Mouse (Mus musculus) layer of hippocampus, postnatal 14 days (tissue): ENCODE results near the gene Esrrg. TPM values are rescaled to one million over a fixed set of nuclear protein-coding genes. Genes with fewer than 3 reads are reported as not detected.

Source experiments
- DNase-seq, 2 experiments: peaks; one replicate each; pipeline ENCODE4 v3.0.0; 2021 to 2022; ENCODE audit warnings: low spot score in 2 of 2, mixed read lengths in 1 of 2
- total RNA-seq, 2 experiments: library from RNA; stranded (reverse); gene quantifications; 2 replicates each; pipeline ENCODE4 v1.2.3; 2021

Esrrg gene
- total RNA-seq, 2 experiments from 2014 or later: 16.1 to 16.4 TPM

DNA sequence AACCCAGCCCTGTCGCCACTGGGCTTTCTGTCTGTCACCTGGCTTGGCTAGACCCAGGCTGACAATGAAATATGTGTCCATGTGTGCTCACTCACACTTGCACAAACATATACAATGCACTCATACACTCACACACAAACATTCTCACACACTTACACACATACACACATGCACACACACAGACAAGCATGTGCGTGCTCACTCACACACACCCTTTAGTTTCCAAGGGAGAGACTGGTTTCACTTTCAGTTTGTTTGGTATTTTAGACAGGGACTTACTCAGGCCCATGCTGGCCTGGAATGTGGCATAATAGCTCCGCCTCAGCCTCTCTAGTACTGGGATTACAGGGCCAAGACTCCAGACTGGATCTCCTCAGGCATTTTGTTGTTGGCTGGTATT is 447.3 kb downstream of the Esrrg start:
- no peak for DNase-seq

DNA sequence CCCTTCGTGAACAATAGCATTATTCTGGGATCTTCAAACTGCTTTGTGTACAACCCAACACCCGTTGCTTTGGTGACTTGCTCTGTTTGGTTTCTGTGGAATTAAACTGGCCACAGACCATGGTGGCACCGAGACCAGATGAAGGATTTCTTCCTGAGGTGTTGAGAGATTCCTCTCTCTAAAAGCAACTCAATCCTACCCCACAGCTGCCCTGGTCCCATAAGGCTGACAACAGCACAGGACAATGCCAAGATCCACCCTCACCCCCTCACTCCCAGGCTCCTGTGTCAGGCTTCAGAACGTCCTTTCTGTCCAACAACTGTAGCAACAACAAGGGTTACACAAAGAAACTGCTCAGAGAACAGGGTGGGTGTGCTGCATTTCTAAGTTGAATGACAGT is 449.3 kb downstream of the Esrrg start:
- DNase-seq: no peak

DNA sequence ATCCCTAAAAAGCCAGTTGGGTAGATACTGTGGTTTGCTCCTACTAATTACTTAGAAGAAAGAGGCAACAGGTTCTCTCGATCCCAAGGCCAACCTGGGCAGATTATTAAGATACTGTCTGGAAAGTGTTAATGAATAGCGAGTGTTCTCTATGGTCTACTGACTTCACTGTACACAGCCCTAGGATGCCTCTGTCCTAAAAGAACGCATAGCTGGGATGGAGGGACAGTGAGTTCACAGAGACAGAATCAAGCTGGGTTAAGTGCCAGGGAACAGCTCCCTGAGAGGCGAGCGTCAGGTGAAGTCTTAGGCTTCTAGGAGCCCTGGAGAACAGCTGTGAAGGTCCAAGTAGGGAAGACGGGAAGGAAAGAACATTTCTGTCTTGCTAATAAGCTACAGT is 450.4 kb downstream of the Esrrg start:
- DNase-seq: no peak

DNA sequence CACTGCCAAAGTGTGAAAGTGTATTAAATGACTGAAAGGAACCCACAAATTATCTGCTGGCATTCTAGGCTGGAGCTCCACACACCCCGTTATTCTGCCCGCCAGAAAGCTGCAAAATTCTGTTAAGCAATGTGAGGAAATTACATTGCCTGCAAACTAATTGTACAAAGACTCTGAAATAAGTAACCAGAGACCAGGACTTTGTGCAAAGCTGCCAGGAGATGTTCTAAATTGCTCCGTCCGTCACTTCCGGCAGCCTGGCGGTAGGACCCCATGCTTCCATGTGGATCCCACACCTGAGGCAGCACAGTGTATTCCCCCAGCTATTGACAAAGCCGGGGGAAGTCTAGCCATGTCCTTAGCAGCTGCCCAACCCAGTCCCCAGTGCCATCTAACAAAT is 451.9 kb downstream of the Esrrg start:
- no peak for DNase-seq

DNA sequence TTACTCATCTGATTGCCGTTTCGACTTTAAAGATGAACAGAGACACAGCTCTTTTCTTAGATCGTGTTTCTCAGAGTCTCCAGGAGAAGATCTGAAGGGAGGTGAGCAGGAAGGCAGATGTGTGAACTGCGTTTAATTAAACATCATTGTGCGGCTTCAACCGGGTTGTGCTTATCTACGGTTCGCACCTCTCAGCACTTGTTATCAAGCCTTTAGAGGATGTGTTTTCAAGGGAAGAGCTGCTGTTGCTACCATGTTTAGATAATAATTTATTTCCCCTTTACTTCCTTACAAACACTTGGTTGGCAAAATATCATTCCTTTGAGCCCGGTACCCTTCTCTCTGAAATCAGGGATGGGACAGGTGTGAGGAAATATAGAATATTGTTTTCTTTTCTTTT is 460.2 kb downstream of the Esrrg start:
- DNase-seq: no peak

DNA sequence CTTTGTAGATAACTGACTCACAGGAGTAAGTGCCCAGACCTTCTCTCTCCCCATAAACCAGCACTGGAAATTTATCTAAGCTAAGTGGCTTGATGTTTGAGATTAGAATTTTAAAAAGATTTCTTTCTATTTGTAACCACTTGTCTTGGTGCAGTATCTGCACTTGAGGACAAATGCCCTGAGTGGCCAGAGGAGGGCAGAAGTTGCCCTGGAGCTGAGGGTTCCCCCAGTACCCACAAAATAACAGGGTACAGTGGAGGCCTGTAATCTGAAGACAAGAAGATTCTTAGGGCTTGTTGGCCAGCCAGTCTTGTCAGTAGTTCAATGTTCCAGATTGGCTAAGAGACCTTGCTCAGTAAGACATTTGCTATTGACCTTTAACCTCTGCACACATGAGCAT is 461.3 kb downstream of the Esrrg start:
- no peak for DNase-seq

DNA sequence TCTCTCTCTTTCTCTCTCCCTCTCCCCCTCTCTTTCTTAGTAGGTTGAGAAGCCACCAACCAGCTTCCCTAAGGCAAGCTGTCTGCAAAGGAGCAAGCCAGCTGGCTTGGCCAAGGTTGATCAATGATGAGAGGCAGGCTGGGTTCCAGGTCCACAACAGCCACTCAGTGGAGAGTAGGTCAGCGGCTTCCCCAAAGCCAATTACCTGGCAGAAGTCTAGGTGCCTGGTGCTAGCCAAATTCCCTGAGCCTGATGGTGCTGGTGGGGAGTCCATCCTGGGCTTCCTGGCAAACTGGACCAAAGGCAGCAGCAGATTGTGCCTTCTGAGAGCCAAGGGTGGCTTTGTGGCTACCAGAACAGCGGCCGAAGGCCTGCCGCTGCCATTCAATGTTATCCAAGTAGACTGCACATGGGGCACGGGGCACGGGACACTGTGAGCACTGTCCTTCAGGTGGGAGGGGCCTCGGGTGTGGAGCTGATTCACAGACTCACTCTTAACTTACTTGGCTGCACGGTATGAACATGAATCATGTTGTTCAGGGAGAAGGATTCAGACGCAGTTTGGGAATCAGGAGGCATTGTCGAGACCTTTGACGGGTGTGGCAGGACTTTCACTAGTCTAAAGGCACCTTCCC is 469.1 kb downstream of the Esrrg start:
- peak; percentile 13 to 55 for DNase-seq

DNA sequence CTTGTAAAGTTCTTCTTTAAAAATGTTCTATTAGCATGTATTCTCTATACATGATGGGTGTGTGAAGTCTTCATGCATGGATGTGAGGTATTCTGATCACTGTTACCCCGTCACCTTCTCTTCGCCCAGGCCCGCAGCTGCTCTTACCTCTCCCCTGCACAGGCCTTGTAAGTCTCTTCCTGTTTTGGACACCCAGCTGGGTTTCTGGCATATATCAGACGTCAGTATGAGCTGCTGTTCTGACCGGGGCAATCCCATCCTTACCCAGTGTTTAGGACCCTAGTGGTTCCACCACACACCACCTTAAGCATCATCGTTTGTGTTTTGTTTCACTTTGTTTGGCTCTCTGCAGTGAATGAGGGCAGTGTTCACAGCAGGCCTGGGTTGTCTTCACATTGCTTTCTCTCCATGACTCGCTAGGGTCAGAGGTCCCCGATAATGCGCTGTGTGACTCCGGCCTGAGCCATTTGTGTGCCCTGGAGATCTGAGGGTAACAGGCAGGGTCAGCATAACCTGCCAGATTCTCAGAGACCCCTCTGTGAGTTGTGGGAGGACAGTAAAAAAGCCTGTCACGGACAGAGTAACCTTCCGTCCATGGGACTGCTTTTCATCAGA is 471.8 kb downstream of the Esrrg start:
- no peak for DNase-seq

DNA sequence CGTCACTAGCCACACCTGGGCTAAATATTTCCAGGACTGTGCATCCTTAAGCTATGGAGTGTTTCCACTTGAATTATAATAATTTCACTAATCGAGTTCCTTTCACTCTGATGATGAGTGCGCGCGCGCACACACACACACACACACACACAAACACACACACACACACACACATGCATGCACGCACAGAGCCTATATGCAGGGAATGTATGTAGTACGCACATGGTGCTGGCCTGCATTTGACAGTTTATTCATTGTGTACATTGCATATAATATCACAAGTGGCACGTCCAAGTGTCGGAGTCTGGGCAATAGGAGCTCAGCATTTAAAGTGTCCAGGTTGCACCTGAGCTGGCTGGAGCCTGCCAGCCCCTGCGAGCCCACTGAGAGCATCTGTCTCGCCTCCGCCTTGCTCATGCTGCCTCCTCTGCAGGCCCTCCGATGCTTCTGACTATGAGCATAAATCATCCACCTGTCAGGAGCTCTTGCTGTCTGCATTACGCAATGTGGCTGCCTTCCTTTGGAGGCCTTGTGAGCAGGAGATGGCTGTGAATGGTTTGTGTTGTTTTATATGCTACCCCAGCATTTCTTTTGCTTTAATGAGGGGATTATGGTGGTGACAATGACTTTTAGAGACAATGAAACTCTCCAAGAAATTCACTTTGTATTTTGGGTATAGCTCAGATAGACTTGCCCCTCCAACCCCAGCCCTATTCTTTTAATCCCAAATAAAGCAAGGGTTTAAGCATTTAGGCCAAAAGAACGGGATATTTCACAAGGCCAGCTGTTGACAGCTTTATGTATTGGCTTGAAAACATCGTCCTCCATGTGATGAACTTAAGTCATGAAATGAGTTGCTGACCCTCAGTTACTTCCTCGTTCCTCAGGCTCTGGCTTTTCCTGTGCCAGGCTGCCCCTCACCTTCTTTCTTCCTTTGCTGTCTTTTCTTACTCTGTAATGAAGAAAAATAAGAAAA is 474.4 kb downstream of the Esrrg start:
- DNase-seq: no peak

DNA sequence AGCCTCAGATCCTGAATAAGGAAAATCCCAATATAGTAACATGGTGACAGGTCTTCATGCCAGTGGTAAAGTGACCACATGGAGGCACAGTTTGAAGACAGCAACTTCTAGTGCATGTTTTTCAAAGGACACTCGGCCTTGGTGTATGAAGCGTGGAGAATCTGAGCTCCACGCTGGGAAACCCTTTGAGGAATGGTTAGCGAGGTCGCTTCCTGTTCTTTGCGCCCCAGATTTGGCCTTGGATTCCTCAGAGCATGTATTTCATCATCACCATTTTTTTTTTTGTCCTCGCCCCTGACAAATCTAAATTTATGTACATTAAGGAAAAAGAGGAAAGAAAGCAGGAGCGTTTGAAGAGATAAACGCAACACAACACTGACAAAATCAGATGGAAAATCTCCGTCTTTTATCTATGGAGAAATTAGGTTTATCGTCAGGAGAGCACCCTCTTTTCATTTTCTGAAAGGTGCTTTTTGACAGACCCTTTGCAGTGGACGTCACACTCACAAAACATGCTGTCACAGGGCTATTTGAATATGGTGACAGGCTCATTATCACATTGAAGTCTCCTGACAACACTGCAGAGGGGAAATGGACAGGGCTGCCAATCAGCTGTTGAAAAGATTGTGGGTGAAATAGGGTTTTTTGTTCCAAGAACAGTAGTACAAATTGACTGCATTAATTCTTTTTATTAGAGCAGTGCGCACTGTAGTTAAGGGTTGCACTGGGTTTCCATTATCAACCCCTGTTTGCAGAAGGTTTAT is 476.7 kb downstream of the Esrrg start:
- DNase-seq: peak in 1 of 2 experiments; percentile 6

DNA sequence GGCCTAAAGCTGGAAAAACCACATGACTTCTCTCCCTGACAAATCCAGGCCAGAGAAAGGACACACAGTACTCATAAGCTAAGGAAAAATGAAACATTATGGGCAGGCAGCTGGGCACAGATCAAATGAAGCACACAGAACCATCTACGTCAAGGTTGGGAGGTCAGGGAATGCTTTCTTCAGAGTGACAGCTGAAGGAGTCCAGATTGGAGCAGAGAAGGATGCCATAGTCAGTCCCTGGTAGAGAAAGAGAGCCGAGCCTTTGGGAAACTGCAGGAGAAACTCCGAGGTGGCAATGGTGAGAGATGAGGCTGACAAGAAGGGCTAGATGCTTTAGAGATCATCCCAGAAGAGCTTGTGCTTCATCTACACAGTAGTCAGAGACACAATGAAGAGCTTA is 485.1 kb downstream of the Esrrg start:
- no peak for DNase-seq

DNA sequence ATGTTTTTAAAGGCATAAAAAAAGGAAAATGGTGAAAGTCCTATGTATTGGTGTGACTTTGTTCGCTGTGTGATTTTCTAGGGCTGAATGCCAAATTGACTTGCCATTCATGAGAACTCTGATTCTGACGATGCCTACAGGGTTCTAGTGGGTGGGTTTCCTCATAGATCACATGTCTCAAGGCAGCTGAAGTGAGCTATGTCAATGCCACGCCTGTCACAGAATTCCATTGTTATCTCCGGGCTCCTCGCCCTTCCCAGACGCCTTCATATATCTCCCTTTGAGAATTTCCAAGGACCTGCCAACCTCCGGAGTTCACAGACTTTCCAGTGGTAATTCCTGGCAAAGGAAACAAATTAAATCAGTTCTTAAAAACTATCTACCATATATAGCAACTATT is 493.2 kb downstream of the Esrrg start:
- no peak for DNase-seq

DNA sequence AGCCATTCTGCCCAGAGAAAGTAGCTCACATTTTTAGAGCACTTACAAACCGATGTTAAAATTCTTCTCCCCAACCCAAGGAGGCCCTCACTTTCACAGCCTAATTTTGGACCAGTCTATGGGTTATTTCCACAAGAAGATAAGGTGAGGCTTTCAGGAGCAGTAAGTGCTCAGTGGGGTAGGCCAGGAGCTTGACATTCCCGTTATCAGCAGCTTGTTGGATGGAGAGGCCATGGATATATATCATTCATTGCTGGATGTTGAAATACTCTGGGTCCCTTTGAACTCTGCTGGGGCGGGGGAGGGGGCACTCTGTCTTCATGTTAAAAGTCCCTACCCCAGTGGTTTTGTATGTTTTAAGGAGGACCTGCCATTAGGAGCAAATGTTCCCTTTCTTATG is 494.6 kb downstream of the Esrrg start:
- DNase-seq: no peak

DNA sequence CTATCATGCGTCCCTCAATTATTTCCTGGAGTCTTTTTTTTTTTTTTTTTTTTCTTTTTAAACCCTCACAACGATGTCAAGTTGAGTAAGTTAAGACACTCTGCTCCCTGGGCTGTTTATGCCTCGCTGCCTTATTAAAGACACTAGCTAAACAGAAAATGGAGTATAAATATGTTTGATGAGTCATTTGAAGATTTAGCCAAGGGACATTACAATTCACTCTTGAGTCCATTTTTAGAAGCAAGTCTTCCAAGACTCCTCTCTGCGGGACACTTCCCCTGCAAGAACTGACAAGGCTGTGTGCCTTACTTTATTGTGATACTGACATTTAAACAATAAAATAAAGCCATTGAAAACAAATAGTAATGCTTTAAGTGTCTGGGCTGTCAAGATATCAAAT is 496.9 kb downstream of the Esrrg start:
- no peak for DNase-seq

DNA sequence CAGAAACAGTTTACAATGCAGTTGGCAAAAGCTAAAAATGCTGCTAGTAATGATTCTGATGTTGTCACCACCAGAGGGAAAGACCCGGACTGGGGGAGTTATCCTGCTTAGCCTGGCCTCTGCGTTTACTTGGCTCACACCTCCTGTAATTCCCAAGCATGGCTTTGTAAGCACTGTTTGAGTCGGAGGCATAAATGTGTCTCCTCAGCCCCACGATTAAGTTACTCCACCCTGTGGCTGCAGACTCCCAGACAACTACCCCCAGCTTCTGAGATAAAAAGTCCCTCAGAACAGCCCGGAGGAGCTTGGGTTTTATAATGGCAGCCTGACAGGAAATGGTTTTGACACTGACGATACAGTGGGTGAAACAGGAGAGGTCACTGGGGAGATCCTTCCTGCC is 499.4 kb downstream of the Esrrg start:
- no peak for DNase-seq

DNA sequence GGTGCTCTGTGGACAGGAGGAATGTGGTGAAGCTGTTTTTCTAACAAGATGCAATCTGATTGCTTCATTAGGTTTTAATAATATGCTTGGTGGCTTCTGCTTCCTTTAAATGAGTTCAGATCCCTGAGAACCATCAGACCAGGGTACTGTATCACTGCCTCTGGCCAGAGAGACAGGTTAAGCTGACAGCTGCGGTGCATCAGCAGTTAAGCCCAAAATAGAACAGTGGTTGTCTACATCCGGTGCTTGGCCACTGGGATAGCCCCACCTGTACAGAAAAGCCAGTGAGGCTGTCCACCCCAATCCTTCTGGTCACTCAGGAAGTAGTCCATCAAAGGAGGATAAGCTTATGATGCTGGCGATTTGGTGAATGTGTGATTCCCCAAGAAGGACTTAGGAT is 503.0 kb downstream of the Esrrg start:
- DNase-seq: no peak

DNA sequence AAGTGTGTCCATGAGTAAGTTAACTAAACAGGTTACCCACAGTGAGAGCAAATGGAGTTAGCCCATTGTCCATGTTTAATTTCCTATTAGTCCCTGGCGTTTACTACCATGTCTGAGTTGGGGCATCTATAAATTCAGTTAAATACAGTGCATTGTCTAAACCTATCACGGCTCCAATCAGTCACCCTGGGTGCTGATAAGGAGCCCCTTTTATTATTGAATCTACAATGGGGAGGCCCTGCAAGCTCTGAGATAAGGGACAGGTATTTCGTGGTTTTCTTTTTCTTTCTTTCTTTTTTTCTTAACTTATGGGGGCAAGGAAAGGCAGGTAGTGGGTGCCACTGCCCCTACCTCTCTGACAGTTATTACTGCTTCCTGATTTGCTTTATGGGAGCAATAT is 504.6 kb downstream of the Esrrg start:
- no peak for DNase-seq

DNA sequence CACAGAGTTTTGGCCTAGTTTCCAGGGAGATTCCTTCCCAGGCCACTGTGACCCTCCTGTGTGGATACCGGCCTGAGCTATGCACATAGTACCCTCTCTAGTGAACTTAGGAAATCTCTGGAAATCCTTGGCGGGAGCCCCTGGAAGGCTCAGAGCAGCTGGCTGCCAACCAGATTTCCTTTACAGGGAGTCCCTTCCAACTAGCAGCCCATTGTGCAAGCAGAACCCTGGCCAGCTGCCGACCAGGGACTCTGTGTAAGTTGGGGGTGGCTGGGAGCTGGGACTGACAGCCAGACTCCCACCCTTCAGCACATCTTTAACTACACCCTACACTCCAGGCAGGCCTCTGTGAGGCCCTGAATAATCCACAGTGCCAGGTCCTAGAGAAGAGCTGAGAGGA is 509.5 kb downstream of the Esrrg start:
- DNase-seq: peak; percentile 37 to 76

DNA sequence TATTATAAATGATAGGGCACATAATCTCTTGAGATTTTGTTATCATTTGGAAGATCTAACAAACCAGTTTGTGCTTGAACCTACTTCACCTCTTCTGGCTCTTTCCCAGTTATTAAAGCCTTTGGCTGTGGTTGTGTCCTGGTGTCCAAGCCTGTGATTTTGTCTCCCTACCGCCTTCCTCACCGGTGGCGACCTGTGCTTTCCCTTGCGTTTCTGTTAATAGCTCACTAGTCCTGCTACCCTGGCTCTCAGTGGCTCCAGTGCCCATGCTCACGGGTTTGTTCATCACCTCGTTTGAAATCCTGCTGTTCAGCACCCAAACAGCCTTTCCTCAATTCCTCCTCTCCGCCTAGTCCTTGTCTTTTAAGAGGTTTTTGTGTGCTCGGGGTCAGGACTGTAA is 511.2 kb downstream of the Esrrg start:
- no peak for DNase-seq

DNA sequence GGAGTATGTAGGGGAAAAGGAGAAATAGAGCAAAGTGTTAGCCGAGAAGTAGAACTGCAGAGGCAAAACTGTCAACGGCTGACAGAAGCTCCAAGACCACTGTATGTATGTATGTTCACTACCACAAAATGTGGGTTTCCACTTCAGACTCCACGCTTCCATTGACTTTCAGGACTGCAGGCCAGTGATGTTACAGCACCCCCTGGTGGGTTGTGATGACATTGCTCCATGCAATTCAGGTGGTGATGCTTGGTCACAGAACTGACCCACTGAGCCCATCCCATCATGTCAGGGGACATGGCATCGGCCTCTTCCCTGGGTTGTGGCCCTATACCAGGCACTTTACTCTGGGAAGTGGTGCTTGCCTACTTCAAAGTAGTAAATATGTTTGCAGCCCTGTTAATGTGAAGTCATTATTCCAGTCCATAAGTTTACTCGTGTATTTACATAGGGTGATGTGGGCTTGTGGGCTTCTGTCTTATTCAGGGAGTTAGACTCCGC is 517.0 kb downstream of the Esrrg start:
- DNase-seq: no peak

DNA sequence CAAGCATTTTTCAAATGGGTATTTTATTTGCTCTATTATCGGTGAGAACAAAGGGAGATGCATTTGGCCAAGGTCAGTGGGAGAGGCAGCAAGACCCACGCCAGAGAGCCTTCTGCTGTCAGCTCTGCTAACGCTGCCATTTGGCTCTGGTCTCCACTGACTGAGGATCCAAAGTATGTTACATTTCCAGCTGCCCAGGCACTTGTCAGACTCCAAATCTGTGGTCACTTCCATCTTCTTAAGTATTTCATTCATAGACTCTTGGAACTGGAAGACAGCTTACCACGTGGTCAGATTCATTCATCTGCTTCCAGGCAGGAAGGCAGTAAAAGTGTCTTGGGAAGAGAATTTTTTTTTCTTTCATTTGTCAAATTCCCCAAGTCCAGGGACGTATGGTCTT is 527.5 kb downstream of the Esrrg start:
- DNase-seq: no peak
